Mouse (Mus musculus) testis, adult 2 months (tissue): ENCODE measurements around the gene Ralgapa2.

Experiments used
- CTCF ChIP-seq: fragments of 200-500 bp; IDR thresholded peaks from 2 replicates; pipeline ENCODE4 v1.5.1; 2012; ENCODE audit warnings: low read depth, mild to moderate bottlenecking, inconsistent platforms, low read length, moderate library complexity; ENCODE audit not compliant: control insufficient read depth, insufficient read depth, insufficient replicate concordance
- POLR2A ChIP-seq: fragments of 200-500 bp; IDR thresholded peaks from 2 replicates; pipeline ENCODE4 v1.6.1; 2012; ENCODE audit warnings: low read depth, mild to moderate bottlenecking, inconsistent platforms, low read length, moderate library complexity; ENCODE audit not compliant: control insufficient read depth

DNA sequence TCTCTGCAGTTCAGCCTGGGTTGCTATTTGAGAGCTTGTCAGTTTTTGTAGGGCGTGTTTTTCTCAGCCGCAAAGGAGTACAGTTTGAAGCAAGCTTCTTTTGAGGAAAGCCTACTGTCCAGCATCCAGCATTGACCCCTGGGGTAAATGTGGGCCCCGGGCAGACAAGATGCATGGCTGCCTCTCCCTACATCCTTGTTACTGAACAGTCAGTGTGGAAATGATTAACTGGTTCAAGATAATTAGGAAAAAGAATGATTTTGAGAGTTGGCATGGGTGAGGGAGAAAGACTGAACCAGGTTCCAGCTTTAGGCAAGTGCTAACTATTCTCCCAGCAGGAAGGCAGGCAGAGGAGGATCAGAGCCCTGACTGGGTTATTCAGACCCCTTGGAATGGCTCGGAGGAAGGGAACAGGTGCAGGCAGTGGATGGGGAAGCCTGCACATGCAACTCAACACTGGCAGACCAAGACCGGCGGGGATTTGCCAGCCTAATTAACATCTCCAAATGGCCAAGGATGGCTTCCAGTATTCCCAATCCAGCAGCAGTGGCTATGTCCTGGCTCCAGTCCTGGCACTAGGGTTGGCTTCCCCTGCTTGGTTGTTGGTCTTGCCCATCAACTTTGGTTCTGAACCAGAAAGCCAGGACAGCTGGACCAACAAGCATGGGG is 261.8 kb downstream of the Ralgapa2 start:
- TF ChIP-seq POLR2A (no peak), CTCF (no peak)
